Mouse (Mus musculus): ENCODE measurements around the gene Prss29. TPM values are rescaled to one million over a fixed set of nuclear protein-coding genes. Genes with fewer than 3 reads are reported as not detected.

Prss29 gene
- not detected in 2 replicates for polyA plus RNA-seq (2015; fragmentation: Nextera tagmentation; extraction: Ambion mirVana)

- H3K27ac ChIP-seq (ENCODE audit: low read length): no peak within 1 kb of the TSS
- ATAC-seq (ENCODE audit: low read depth): no peak
- H3K4me2 ChIP-seq (ENCODE audit: low read depth, low read length): no peak within 1 kb of the TSS
- no peak within 1 kb of the TSS for H3K4me3 ChIP-seq (ENCODE audit: low read depth, low read length)
- no peaks in the 10 kb centered on the region for H3K36me3 ChIP-seq (ENCODE audit: control insufficient read depth, insufficient read depth)
- H3K27me3 ChIP-seq (ENCODE audit: control insufficient read depth, insufficient read depth, low read depth, low read length): no peaks in the 10 kb centered on the region
- no peaks in the 10 kb centered on the region for H3K9me3 ChIP-seq (replicated peaks; ENCODE audit: control insufficient read depth, low read length)
- no peaks in the 10 kb centered on the region for H3K4me1 ChIP-seq (ENCODE audit: control insufficient read depth, low read depth, low read length)
- H3K9ac ChIP-seq (ENCODE audit: low read depth, low read length): no peak within 1 kb of the TSS
- 39% methylated on average over 5 of the region's 5 CpGs for WGBS (ENCODE audit: insufficient replicate concordance)
Observed at GRCm38 (mm10) chr17:25318354-25318753, at the start of gene Prss29. Gene Prss29 (plus strand): TSS chr17:25318654.

GRCm38 (mm10) chr17:25270795-25271335, 47.6 kb upstream of the Prss29 start:
- Histone ChIP-seq H3K9me3 (replicated peaks; ENCODE audit: control insufficient read depth, low read length) (no peaks in the 10 kb centered on the region), H3K4me2 (ENCODE audit: low read depth, low read length) (peak overlapping the region; percentile 70), H3K4me3 (ENCODE audit: low read depth, low read length) (no peak overlapping the region), H3K36me3 (ENCODE audit: control insufficient read depth, insufficient read depth) (peaks cover 30% of the 10 kb centered on the region), H3K27me3 (ENCODE audit: control insufficient read depth, insufficient read depth, low read depth, low read length) (no peaks in the 10 kb centered on the region), H3K9ac (ENCODE audit: low read depth, low read length) (no peak overlapping the region; the same call in 1 of the 2 replicates), H3K4me1 (ENCODE audit: control insufficient read depth, low read depth, low read length) (peaks cover 35% of the 10 kb centered on the region), H3K27ac (ENCODE audit: low read length) (no peak overlapping the region)
- 65% methylated on average over 2 of the region's 2 CpGs for WGBS (ENCODE audit: insufficient replicate concordance)
- no peak for ATAC-seq (ENCODE audit: low read depth)

- peak overlapping the region; percentile 97 for H3K27ac ChIP-seq (ENCODE audit: low read length)
- peaks cover 16% of the 10 kb centered on the region for H3K36me3 ChIP-seq (ENCODE audit: control insufficient read depth, insufficient read depth)
- WGBS (ENCODE audit: insufficient replicate concordance): under 1% methylated on average over 10 of the region's 10 CpGs
- H3K27me3 ChIP-seq (ENCODE audit: control insufficient read depth, insufficient read depth, low read depth, low read length): no peaks in the 10 kb centered on the region
- H3K4me2 ChIP-seq (ENCODE audit: low read depth, low read length): peak overlapping the region; percentile 70
- peak overlapping the region; percentile 99 for H3K9ac ChIP-seq (ENCODE audit: low read depth, low read length)
- H3K4me3 ChIP-seq (ENCODE audit: low read depth, low read length): peak overlapping the region; percentile 97
- peak; percentile 19 for ATAC-seq (ENCODE audit: low read depth)
- H3K4me1 ChIP-seq (ENCODE audit: control insufficient read depth, low read depth, low read length): peaks cover 35% of the 10 kb centered on the region
- no peaks in the 10 kb centered on the region for H3K9me3 ChIP-seq (replicated peaks; ENCODE audit: control insufficient read depth, low read length)
Observed at GRCm38 (mm10) chr17:25272326-25272725, 46.1 kb upstream of the Prss29 start.

GRCm38 (mm10) chr17:25272951-25273705, 45.3 kb upstream of the Prss29 start:
- Histone ChIP-seq H3K27ac (ENCODE audit: low read length) (peak overlapping the region; percentile 97), H3K4me1 (ENCODE audit: control insufficient read depth, low read depth, low read length) (peaks cover 35% of the 10 kb centered on the region), H3K4me3 (ENCODE audit: low read depth, low read length) (peak overlapping the region; percentile 97), H3K4me2 (ENCODE audit: low read depth, low read length) (peak overlapping the region; percentile 70), H3K27me3 (ENCODE audit: control insufficient read depth, insufficient read depth, low read depth, low read length) (no peaks in the 10 kb centered on the region), H3K36me3 (ENCODE audit: control insufficient read depth, insufficient read depth) (peaks cover 8% of the 10 kb centered on the region), H3K9me3 (replicated peaks; ENCODE audit: control insufficient read depth, low read length) (no peaks in the 10 kb centered on the region), H3K9ac (ENCODE audit: low read depth, low read length) (peak overlapping the region; percentile 99)
- peak; percentile 85 for ATAC-seq (ENCODE audit: low read depth)
- WGBS (ENCODE audit: insufficient replicate concordance): 0% methylated on average over 88 of the region's 92 CpGs

- 1% methylated on average over 41 of the region's 45 CpGs for WGBS (ENCODE audit: insufficient replicate concordance)
- H3K27me3 ChIP-seq (ENCODE audit: control insufficient read depth, insufficient read depth, low read depth, low read length): no peaks in the 10 kb centered on the region
Observed at GRCm38 (mm10) chr17:25273706-25274501, 44.5 kb upstream of the Prss29 start.

GRCm38 (mm10) chr17:25274571-25275346, 43.7 kb upstream of the Prss29 start, which contains the start of gene Ube2i:
Gene Ube2i (minus strand): TSS chr17:25274622.
- Histone ChIP-seq H3K4me1 (ENCODE audit: control insufficient read depth, low read depth, low read length) (peaks cover 35% of the 10 kb centered on the region), H3K4me2 (ENCODE audit: low read depth, low read length) (peak within 1 kb of the TSS; percentile 70), H3K27me3 (ENCODE audit: control insufficient read depth, insufficient read depth, low read depth, low read length) (no peaks in the 10 kb centered on the region), H3K9ac (ENCODE audit: low read depth, low read length) (peak within 1 kb of the TSS; percentile 99), H3K9me3 (replicated peaks; ENCODE audit: control insufficient read depth, low read length) (no peaks in the 10 kb centered on the region), H3K36me3 (ENCODE audit: control insufficient read depth, insufficient read depth) (no peaks in the 10 kb centered on the region), H3K4me3 (ENCODE audit: low read depth, low read length) (peak within 1 kb of the TSS; percentile 97), H3K27ac (ENCODE audit: low read length) (peak within 1 kb of the TSS; percentile 97)
- WGBS (ENCODE audit: insufficient replicate concordance): 67% methylated on average over 9 of the region's 9 CpGs
- no peak for ATAC-seq (ENCODE audit: low read depth)

More at GRCm38 (mm10) chr17:25273706-25274501, 44.5 kb upstream of the Prss29 start:
- Histone ChIP-seq H3K27ac (ENCODE audit: low read length) (peak overlapping the region; percentile 97), H3K9ac (ENCODE audit: low read depth, low read length) (peak overlapping the region; percentile 99), H3K36me3 (ENCODE audit: control insufficient read depth, insufficient read depth) (peaks cover under 1% of the 10 kb centered on the region; the same call in 1 of the 2 replicates), H3K9me3 (replicated peaks; ENCODE audit: control insufficient read depth, low read length) (no peaks in the 10 kb centered on the region), H3K4me1 (ENCODE audit: control insufficient read depth, low read depth, low read length) (peaks cover 35% of the 10 kb centered on the region), H3K4me3 (ENCODE audit: low read depth, low read length) (peak overlapping the region; percentile 97), H3K4me2 (ENCODE audit: low read depth, low read length) (peak overlapping the region; percentile 70)
- peak; percentile 80 for ATAC-seq (ENCODE audit: low read depth)

GRCm38 (mm10) chr17:25275833-25276232, 42.6 kb upstream of the Prss29 start:
- Histone ChIP-seq H3K4me2 (ENCODE audit: low read depth, low read length) (no peak overlapping the region), H3K4me1 (ENCODE audit: control insufficient read depth, low read depth, low read length) (peaks cover 24% of the 10 kb centered on the region), H3K27me3 (ENCODE audit: control insufficient read depth, insufficient read depth, low read depth, low read length) (no peaks in the 10 kb centered on the region), H3K9me3 (replicated peaks; ENCODE audit: control insufficient read depth, low read length) (no peaks in the 10 kb centered on the region), H3K9ac (ENCODE audit: low read depth, low read length) (no peak overlapping the region), H3K36me3 (ENCODE audit: control insufficient read depth, insufficient read depth) (no peaks in the 10 kb centered on the region), H3K4me3 (ENCODE audit: low read depth, low read length) (no peak overlapping the region), H3K27ac (ENCODE audit: low read length) (no peak overlapping the region)
- 82% methylated on average over 3 of the region's 3 CpGs for WGBS (ENCODE audit: insufficient replicate concordance)
- no peak for ATAC-seq (ENCODE audit: low read depth)

GRCm38 (mm10) chr17:25282133-25282532, 36.3 kb upstream of the Prss29 start:
- WGBS (ENCODE audit: insufficient replicate concordance): 20% methylated on average over 11 of the region's 11 CpGs
- Histone ChIP-seq H3K9ac (ENCODE audit: low read depth, low read length) (no peak overlapping the region), H3K9me3 (replicated peaks; ENCODE audit: control insufficient read depth, low read length) (no peaks in the 10 kb centered on the region), H3K4me3 (ENCODE audit: low read depth, low read length) (peak overlapping the region; percentile 18; the same call in 1 of the 2 replicates), H3K4me2 (ENCODE audit: low read depth, low read length) (peak overlapping the region; percentile 46), H3K27ac (ENCODE audit: low read length) (no peak overlapping the region), H3K36me3 (ENCODE audit: control insufficient read depth, insufficient read depth) (no peaks in the 10 kb centered on the region), H3K4me1 (ENCODE audit: control insufficient read depth, low read depth, low read length) (peaks cover 6% of the 10 kb centered on the region), H3K27me3 (ENCODE audit: control insufficient read depth, insufficient read depth, low read depth, low read length) (no peaks in the 10 kb centered on the region)
- peak; percentile 92 for ATAC-seq (ENCODE audit: low read depth)
